Mouse (Mus musculus) ES-E14 (cell line): ENCODE data around the gene Osbpl8.

Experiments
- ZC3H11A ChIP-seq: IDR thresholded peaks from 2 replicates; pipeline ENCODE4 v1.6.1; 2012; ENCODE audit warnings: low read depth, mild to moderate bottlenecking, inconsistent platforms, low read length, borderline replicate concordance
- ZNF384 ChIP-seq: IDR thresholded peaks from 2 replicates; pipeline ENCODE4 v1.6.1; 2012; ENCODE audit warnings: low read depth, low read length, inconsistent platforms

DNA sequence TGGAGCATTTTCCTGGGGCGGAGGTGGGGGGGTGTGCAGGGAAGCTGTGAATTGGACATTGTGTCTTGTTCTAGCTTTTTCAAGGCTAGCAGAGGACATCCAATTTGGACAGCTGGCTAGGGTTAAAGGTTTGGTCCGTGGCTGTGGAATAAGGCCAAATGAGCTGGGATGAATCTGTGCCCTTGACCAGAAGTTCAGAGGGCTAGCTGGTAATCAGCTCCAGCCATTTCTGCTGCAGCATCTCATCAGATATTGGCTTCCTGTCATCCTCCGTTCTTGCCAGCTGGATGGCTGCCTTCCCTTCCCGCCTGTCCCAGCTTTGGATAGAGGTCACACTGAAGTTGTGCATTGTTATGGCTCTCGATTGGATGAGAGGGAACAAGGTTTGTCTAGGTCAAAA is 164.8 kb downstream of the Osbpl8 start:
- no peak for TF ChIP-seq ZNF384
- TF ChIP-seq ZC3H11A, result no peak
